Mouse (Mus musculus) lung, embryonic 14.5 days (tissue): Measurements from ENCODE around the gene Cops7b. TPM values are rescaled to one million over a fixed set of nuclear protein-coding genes. Genes with fewer than 3 reads are reported as not detected.

ENCODE experiments used
- ATAC-seq: fragments of 200-750 bp; cut with Nextera tagmentation; 2 replicates; pipeline ENCODE4 v1.8.0; 2017; ENCODE audit warnings: mild to moderate bottlenecking, moderate TSS enrichment, moderate library complexity; ENCODE audit not compliant: insufficient read depth
- DNase-seq: peaks from one replicate; pipeline ENCODE4 v3.0.0-alpha.2; 2015
- H3K27ac ChIP-seq: fragments of 300-500 bp; sonication (generic); 2 replicates; pipeline ENCODE4 v1.5.1; 2014; ENCODE audit warnings: low read depth, mild to moderate bottlenecking, moderate library complexity
- H3K27me3 ChIP-seq: fragments of 300-500 bp; sonication (generic); 2 replicates; pipeline ENCODE4 v1.6.1; 2014; ENCODE audit warnings: low read length, control low read depth; ENCODE audit not compliant: insufficient read depth
- H3K36me3 ChIP-seq: fragments of 300-500 bp; sonication (generic); 2 replicates; pipeline ENCODE4 v1.6.1; 2014; ENCODE audit warnings: control low read depth; ENCODE audit not compliant: insufficient read depth
- H3K4me1 ChIP-seq: fragments of 300-500 bp; sonication (generic); 2 replicates; pipeline ENCODE4 v1.6.1; 2014; ENCODE audit warnings: antibody characterized with exemption, control low read depth; ENCODE audit not compliant: insufficient read depth
- H3K4me2 ChIP-seq: fragments of 300-500 bp; sonication (generic); 2 replicates; pipeline ENCODE4 v1.6.1; 2014; ENCODE audit warnings: mild to moderate bottlenecking
- H3K4me3 ChIP-seq: fragments of 300-500 bp; sonication (generic); 2 replicates; pipeline ENCODE4 v1.5.1; 2014; ENCODE audit warnings: low read depth, low read length
- H3K9ac ChIP-seq: fragments of 300-500 bp; sonication (generic); 2 replicates; pipeline ENCODE4 v1.6.1; 2014
- H3K9me3 ChIP-seq: fragments of 300-500 bp; sonication (generic); 2 replicates; pipeline ENCODE4 v1.6.1; 2016; ENCODE audit warnings: low read depth, low read length, control low read depth
- CTCF ChIP-seq: IDR thresholded peaks from 2 replicates; pipeline ENCODE4 v1.5.1; 2016; ENCODE audit warnings: antibody characterized with exemption, low read depth
- WGBS: fragments of 180-500 bp; shearing (Covaris S2); extraction: QIAGEN DNeasy Blood & Tissue Kit; methylation state at CpG from one replicate; pipeline ENCODE4 v1.1.7; 2014; 5-methylcytosine and 5-hydroxymethylcytosine counted together
- polyA plus RNA-seq: library from polyadenylated mRNA; unstranded; fragments of >200 nt; fragmentation: Nextera tagmentation; extraction: Ambion mirVana; gene quantifications from 2 replicates; pipeline ENCODE4 v1.2.1, GENCODE M21; 2014

The Cops7b gene
- polyA plus RNA-seq, 1 experiment from 2014 or later = 38.0 TPM

GRCm38 (mm10) chr1:86633434-86633833, 50.7 kb downstream of the Cops7b start:
- Histone ChIP-seq H3K4me2 (no peak overlapping the region), H3K36me3 (no peaks in the 10 kb centered on the region), H3K9me3 (no peaks in the 10 kb centered on the region), H3K9ac (no peak overlapping the region), H3K4me1 (no peaks in the 10 kb centered on the region), H3K27ac (no peak overlapping the region), H3K27me3 (no peaks in the 10 kb centered on the region), H3K4me3 (no peak overlapping the region)
- WGBS = 56% methylated on average over 3 of the region's 3 CpGs
- DNase-seq = no peak
- TF ChIP-seq CTCF = no peak
- ATAC-seq = no peak

GRCm38 (mm10) chr1:86633840-86634750, 51.4 kb downstream of the Cops7b start:
- no peak for TF ChIP-seq CTCF
- DNase-seq (no peak), ATAC-seq (no peak)
- H3K36me3 ChIP-seq = no peaks in the 10 kb centered on the region
- H3K9ac ChIP-seq = no peak overlapping the region
- H3K9me3 ChIP-seq = no peaks in the 10 kb centered on the region
- no peaks in the 10 kb centered on the region for H3K27me3 ChIP-seq
- H3K27ac ChIP-seq = no peak overlapping the region
- H3K4me3 ChIP-seq = no peak overlapping the region
- H3K4me1 ChIP-seq = no peaks in the 10 kb centered on the region
- 51% methylated on average over 7 of the region's 7 CpGs for WGBS
- peak overlapping the region; percentile 38; the same call in 1 of the 2 replicates for H3K4me2 ChIP-seq

DNA sequence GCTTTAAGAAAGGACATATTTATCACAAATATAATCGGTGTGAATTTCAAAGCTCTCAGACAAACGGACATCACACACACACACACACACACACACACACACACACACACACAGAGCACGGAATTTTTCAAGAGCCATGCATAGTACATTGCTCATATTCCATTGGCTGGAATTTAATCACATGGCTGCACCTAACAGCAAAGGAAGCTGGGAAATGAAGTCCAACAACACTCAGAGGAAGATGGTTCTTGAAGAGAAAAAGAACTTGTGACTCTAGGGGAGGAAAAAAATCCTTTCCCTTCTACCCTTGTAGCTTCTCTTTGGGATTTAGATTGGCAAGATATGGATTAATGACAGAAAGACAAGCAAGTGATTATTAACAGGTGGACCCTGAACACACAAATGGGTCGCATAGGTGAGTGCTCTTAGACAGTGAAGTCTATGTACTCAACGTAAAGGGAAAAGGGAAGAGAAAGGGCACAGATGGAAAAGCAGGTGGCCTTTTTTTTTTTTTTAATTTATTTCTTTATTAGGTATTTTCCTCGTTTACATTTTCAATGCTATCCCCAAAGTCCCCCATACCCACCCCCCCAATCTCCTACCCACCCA, 52.2 kb downstream of the Cops7b start:
- Histone ChIP-seq H3K9me3 (no peaks in the 10 kb centered on the region), H3K36me3 (no peaks in the 10 kb centered on the region), H3K4me3 (no peak overlapping the region), H3K4me2 (peak overlapping the region; percentile 38; the same call in 1 of the 2 replicates), H3K9ac (no peak overlapping the region), H3K27me3 (no peaks in the 10 kb centered on the region), H3K4me1 (no peaks in the 10 kb centered on the region), H3K27ac (no peak overlapping the region)
- TF ChIP-seq CTCF = no peak
- 50% methylated on average over 6 of the region's 6 CpGs for WGBS
- ATAC-seq = peak; percentile 82; the same call in 1 of the 2 replicates
- DNase-seq = peak; percentile 63

DNA sequence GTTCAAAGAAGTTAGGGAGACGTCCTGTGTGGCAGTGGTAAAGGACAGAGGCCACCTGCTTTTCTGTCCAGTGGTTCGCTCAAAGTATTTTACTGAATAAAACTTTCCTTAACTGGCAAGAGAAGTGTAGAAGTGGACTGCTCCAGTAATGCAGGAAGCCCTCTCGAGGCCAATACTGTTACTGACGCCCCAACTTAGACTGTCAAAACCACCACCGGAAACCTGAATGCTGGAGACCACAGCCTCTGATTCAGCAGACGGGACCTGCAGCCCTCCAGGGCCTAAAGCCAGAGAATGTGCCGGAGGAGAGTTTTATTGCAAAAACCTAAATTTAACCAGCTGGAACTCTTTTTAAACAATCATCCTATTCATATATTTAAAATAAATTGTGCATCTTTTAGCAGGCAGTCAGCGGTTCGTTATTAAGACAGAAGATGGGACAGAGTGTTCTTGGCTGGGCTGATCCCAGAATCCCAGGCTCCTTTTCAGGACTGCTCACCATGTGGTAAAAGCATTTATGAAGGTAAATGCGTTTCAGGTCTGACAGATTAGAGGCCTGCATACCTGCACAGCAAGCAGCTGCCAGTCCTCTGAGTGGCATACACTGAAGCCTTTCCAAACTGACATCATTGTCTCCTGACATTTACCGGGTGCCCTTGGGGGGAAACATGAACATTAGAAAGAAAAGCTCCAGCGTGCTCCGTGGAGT, 60.6 kb downstream of the Cops7b start:
- WGBS = 51% methylated on average over 13 of the region's 13 CpGs
- DNase-seq (peak; percentile 35), ATAC-seq (no peak)
- Histone ChIP-seq H3K9ac (no peak overlapping the region), H3K4me3 (no peak overlapping the region), H3K36me3 (no peaks in the 10 kb centered on the region), H3K27me3 (no peaks in the 10 kb centered on the region), H3K27ac (no peak overlapping the region), H3K4me1 (no peaks in the 10 kb centered on the region), H3K4me2 (no peak overlapping the region), H3K9me3 (no peaks in the 10 kb centered on the region)
- TF ChIP-seq CTCF = peak; percentile 23

DNA sequence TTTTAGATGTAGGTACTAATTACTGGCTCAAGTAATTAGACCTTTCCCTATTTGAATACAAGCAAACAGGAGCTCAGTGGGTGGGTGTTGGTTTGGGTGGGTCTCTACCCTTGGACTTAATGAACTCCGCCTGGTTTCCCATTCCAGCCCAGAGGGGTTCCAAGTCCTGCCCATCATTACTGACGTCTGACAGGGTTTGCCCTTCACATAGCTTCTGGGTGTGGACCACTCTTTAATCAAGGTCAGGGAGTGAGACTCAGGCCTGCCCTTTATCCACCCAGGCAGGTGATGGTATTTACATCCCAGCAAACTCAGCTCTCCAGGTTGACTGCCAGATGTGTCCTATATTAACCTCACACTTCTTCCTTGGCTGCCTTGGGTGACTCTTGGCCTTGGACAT, 64.8 kb downstream of the Cops7b start:
- no peak for ATAC-seq
- Histone ChIP-seq H3K27ac (no peak overlapping the region), H3K9ac (no peak overlapping the region), H3K9me3 (no peaks in the 10 kb centered on the region), H3K27me3 (no peaks in the 10 kb centered on the region), H3K4me1 (no peaks in the 10 kb centered on the region), H3K36me3 (no peaks in the 10 kb centered on the region), H3K4me3 (no peak overlapping the region), H3K4me2 (no peak overlapping the region)
- no peak for DNase-seq
- WGBS = 39% methylated on average over 2 of the region's 2 CpGs
- no peak for TF ChIP-seq CTCF

DNA sequence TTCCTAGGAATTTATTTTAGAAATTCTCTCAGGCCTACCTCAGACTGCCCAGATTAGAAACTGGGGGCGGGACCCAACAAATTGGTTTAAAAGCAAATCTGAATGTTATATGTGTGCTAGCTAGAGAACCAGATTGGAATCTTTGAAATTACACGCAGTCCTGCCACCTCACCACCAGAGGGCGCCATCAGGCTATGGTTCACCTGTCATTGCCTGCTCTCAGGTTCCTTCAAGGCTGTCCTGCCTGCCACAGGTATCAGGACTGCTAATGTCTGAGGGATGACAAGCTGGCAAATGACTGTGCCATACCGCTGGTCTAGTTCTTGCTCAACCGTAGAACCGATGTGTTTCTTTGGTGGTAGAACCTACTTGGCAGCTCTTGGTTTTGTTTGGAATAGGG, 67.6 kb downstream of the Cops7b start:
- DNase-seq (peak; percentile 74), ATAC-seq (no peak)
- peak; percentile 92 for TF ChIP-seq CTCF
- 13% methylated on average over 6 of the region's 6 CpGs for WGBS
- Histone ChIP-seq H3K4me2 (no peak overlapping the region), H3K36me3 (no peaks in the 10 kb centered on the region), H3K9ac (no peak overlapping the region), H3K4me3 (no peak overlapping the region), H3K27ac (no peak overlapping the region), H3K4me1 (no peaks in the 10 kb centered on the region), H3K9me3 (no peaks in the 10 kb centered on the region), H3K27me3 (no peaks in the 10 kb centered on the region)

DNA sequence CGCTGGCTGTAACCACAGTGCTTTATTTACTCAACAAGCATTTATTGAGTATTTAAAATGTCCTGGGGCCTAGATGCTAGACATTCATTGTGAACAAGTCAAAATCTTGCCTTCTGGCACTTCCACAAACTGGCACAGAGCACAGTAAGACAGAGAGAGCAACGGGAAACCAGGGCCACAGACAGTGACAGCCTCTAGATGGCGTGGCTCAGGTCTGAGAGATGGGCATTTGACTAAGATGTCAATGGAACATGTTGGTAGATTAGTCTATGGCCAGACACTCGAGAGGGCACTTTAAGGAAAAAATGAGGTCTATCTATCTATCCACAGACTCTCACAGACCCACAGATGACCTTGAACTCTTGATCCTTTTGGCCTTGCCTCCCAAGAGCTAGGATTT, 70.0 kb downstream of the Cops7b start:
- Histone ChIP-seq H3K4me2 (no peak overlapping the region), H3K4me3 (no peak overlapping the region), H3K9ac (no peak overlapping the region), H3K27me3 (no peaks in the 10 kb centered on the region), H3K36me3 (no peaks in the 10 kb centered on the region), H3K9me3 (no peaks in the 10 kb centered on the region), H3K27ac (no peak overlapping the region), H3K4me1 (no peaks in the 10 kb centered on the region)
- ATAC-seq (no peak), DNase-seq (no peak)
- 45% methylated on average over 4 of the region's 4 CpGs for WGBS
- 0 out of 2 replicates have a peak, but pooled peaks have one; percentile 14 for TF ChIP-seq CTCF
